Mouse (Mus musculus) neural tube, embryonic 14.5 days (tissue): ENCODE results near the gene Hrh2. TPM values are rescaled to one million over a fixed set of nuclear protein-coding genes. Genes with fewer than 3 reads are reported as not detected.

Source experiments
- ATAC-seq: fragments of 200-750 bp; cut with Nextera tagmentation; 2 replicates; pipeline ENCODE4 v1.8.0; 2017; ENCODE audit warnings: low read depth, mild to moderate bottlenecking, moderate TSS enrichment, moderate library complexity
- H3K27ac ChIP-seq: fragments of 300-500 bp; sonication (generic); 2 replicates; pipeline ENCODE4 v1.5.1; 2014; ENCODE audit warnings: low read depth, mild to moderate bottlenecking, control low read depth, low read length, moderate library complexity, mixed read lengths
- H3K27me3 ChIP-seq: fragments of 300-500 bp; sonication (generic); 2 replicates; pipeline ENCODE4 v1.6.1; 2014; ENCODE audit warnings: low read length; ENCODE audit not compliant: control insufficient read depth, insufficient read depth
- H3K36me3 ChIP-seq: fragments of 300-500 bp; sonication (generic); 2 replicates; pipeline ENCODE4 v1.6.1; 2014; ENCODE audit warnings: low read length, mixed read lengths; ENCODE audit not compliant: control insufficient read depth, insufficient read depth
- H3K4me1 ChIP-seq: fragments of 300-500 bp; sonication (generic); 2 replicates; pipeline ENCODE4 v1.6.1; 2014; ENCODE audit warnings: low read length; ENCODE audit not compliant: control insufficient read depth, insufficient read depth
- H3K4me2 ChIP-seq: fragments of 300-500 bp; sonication (generic); 2 replicates; pipeline ENCODE4 v1.6.1; 2014; ENCODE audit warnings: mild to moderate bottlenecking, low read depth, low read length, control low read depth
- H3K4me3 ChIP-seq: fragments of 300-500 bp; sonication (generic); 2 replicates; pipeline ENCODE4 v1.5.1; 2014; ENCODE audit warnings: low read depth, low read length, control low read depth, mixed read lengths
- H3K9ac ChIP-seq: fragments of 300-500 bp; sonication (generic); replicated peaks from 2 replicates; pipeline ENCODE4 v1.6.1; 2014; ENCODE audit warnings: low read depth, mild to moderate bottlenecking, control low read depth, low read length, mixed read lengths
- H3K9me3 ChIP-seq: fragments of 300-500 bp; sonication (generic); 2 replicates; pipeline ENCODE4 v1.6.1; 2016; ENCODE audit warnings: low read length; ENCODE audit not compliant: control insufficient read depth
- WGBS: fragments of 180-500 bp; shearing (Covaris S2); extraction: QIAGEN DNeasy Blood & Tissue Kit; methylation state at CpG from one replicate; pipeline ENCODE4 v1.1.7; 2014; 5-methylcytosine and 5-hydroxymethylcytosine counted together
- polyA plus RNA-seq: library from polyadenylated mRNA; unstranded; fragments of >200 nt; fragmentation: Nextera tagmentation; extraction: Ambion mirVana; gene quantifications from 2 replicates; pipeline ENCODE4 v1.2.1, GENCODE M21; 2014

Hrh2 gene
- 0.50 and 0.52 TPM in 2 replicates for polyA plus RNA-seq

GRCm38 (mm10) chr13:54192021-54192481 is at the start of gene Hrh2:
Gene Hrh2, plus strand, starts transcription at chr13:54192129.
- peak within 1 kb of the TSS; percentile 60 for H3K4me2 ChIP-seq
- H3K9me3 ChIP-seq, result no peaks in the 10 kb centered on the region
- ATAC-seq, result peak; percentile 68; the same call in 1 of the 2 replicates
- H3K4me1 ChIP-seq, result no peaks in the 10 kb centered on the region; the same call in 1 of the 2 replicates
- no peaks in the 10 kb centered on the region for H3K36me3 ChIP-seq
- H3K27me3 ChIP-seq, result no peaks in the 10 kb centered on the region
- WGBS, result 2% methylated on average over 31 of the region's 31 CpGs
- peak within 1 kb of the TSS; percentile 52 for H3K9ac ChIP-seq
- no peak within 1 kb of the TSS for H3K27ac ChIP-seq
- peak within 1 kb of the TSS; percentile 35 for H3K4me3 ChIP-seq

- no peak overlapping the region for H3K4me2 ChIP-seq
- WGBS, result 24% methylated on average over 5 of the region's 5 CpGs
Observed at GRCm38 (mm10) chr13:54143788-54144187, 48.1 kb upstream of the Hrh2 start.

DNA sequence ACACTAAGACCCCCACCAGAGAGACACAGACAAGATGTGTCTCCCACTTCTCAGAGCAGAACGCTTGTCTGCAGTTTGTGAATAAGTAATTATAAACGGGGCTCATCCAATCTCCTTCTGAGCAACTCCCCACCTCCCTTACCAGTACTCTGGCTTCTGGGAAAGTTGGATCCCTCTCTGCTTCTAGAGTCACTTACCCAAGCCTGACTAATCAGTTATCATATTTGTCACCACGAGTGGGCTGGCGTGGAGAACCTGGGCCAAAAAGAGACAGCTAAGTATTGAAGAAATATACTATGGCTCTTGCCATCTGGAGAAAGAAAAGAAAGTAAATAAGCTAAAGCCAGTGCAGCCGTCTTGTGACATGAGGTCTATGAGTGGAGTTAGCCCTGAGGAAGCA is 47.3 kb upstream of the Hrh2 start:
- WGBS, result 67% methylated on average over 5 of the region's 5 CpGs
- no peak overlapping the region for H3K27ac ChIP-seq
- no peak overlapping the region for H3K4me3 ChIP-seq
- no peaks in the 10 kb centered on the region for H3K27me3 ChIP-seq
- no peaks in the 10 kb centered on the region for H3K9me3 ChIP-seq
- H3K9ac ChIP-seq, result no peak overlapping the region
- no peak for ATAC-seq
- no peaks in the 10 kb centered on the region for H3K36me3 ChIP-seq
- no peak overlapping the region for H3K4me2 ChIP-seq
- H3K4me1 ChIP-seq, result peaks cover 6% of the 10 kb centered on the region; the same call in 1 of the 2 replicates

More at GRCm38 (mm10) chr13:54143788-54144187, 48.1 kb upstream of the Hrh2 start:
- peaks cover 6% of the 10 kb centered on the region; the same call in 1 of the 2 replicates for H3K4me1 ChIP-seq
- H3K27me3 ChIP-seq, result no peaks in the 10 kb centered on the region
- no peaks in the 10 kb centered on the region for H3K9me3 ChIP-seq
- no peak overlapping the region for H3K27ac ChIP-seq
- no peak for ATAC-seq
- no peaks in the 10 kb centered on the region for H3K36me3 ChIP-seq
- no peak overlapping the region for H3K4me3 ChIP-seq
- H3K9ac ChIP-seq, result no peak overlapping the region

- no peak overlapping the region for H3K4me2 ChIP-seq
- H3K27ac ChIP-seq, result no peak overlapping the region
- H3K4me3 ChIP-seq, result no peak overlapping the region
- H3K4me1 ChIP-seq, result peaks cover 6% of the 10 kb centered on the region; the same call in 1 of the 2 replicates
- H3K9me3 ChIP-seq, result no peaks in the 10 kb centered on the region
- H3K27me3 ChIP-seq, result no peaks in the 10 kb centered on the region
- no peaks in the 10 kb centered on the region for H3K36me3 ChIP-seq
- no peak overlapping the region for H3K9ac ChIP-seq
- 70% methylated on average over 1 of the region's 1 CpGs for WGBS
- ATAC-seq, result no peak
Observed at GRCm38 (mm10) chr13:54147328-54147727, 44.6 kb upstream of the Hrh2 start.

DNA sequence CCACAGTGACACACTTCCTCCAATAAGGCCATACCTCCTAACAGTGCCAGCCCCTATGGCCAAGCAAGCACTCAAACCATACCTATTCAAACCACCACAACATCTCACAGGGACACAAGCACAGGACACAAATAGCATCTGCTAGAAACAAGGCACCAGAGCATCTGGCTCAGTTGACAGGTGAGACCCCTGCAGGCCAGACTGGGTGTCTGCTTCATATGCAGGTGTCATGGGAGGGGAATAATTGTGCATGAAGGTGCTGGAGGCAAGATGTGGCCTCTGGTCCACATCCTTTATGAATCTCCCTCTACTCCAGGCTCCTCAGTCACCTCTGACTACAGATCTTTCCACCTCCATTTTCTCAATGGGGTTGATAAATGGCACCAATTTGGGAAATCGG is 39.5 kb upstream of the Hrh2 start:
- H3K36me3 ChIP-seq, result no peaks in the 10 kb centered on the region
- 77% methylated on average over 1 of the region's 1 CpGs for WGBS
- H3K9ac ChIP-seq, result no peak overlapping the region
- H3K4me3 ChIP-seq, result no peak overlapping the region
- H3K27ac ChIP-seq, result no peak overlapping the region
- H3K9me3 ChIP-seq, result no peaks in the 10 kb centered on the region
- ATAC-seq, result no peak
- no peaks in the 10 kb centered on the region for H3K27me3 ChIP-seq
- no peaks in the 10 kb centered on the region for H3K4me1 ChIP-seq
- H3K4me2 ChIP-seq, result no peak overlapping the region

GRCm38 (mm10) chr13:54152911-54153310 is 39.0 kb upstream of the Hrh2 start:
- H3K27me3 ChIP-seq, result no peaks in the 10 kb centered on the region
- H3K36me3 ChIP-seq, result no peaks in the 10 kb centered on the region
- H3K9ac ChIP-seq, result no peak overlapping the region
- no peaks in the 10 kb centered on the region for H3K4me1 ChIP-seq
- no peak overlapping the region for H3K27ac ChIP-seq
- ATAC-seq, result no peak
- H3K9me3 ChIP-seq, result no peaks in the 10 kb centered on the region
- H3K4me3 ChIP-seq, result no peak overlapping the region
- no peak overlapping the region for H3K4me2 ChIP-seq
- WGBS, result 51% methylated on average over 7 of the region's 7 CpGs

DNA sequence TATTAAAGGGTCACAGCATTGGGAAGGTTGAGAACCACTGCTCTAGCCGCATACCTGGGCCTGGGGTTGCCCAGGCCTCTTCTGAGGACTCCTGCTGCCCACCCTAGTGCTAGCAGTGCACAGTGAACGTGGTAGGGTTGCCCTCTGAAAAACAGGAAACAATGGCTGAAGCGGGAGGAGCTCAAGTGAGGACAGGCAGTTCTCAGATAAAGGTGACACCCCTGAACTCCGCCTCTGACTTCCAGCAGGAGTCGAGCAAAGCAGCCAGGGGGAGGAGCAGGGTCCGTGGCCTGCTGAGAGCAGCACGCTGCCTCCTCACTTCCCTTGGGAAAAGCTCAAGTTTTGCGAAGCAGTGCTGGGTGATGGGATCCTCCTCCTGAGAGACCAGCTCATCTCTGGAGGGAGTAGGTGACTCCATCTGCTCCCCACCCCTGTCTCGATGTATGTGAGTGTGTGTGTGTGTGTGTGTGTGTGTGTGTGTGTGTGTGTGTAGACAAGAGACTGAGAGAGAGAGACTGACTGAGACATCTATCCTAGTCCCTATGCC is 38.2 kb upstream of the Hrh2 start:
- Histone ChIP-seq H3K27me3 (no peaks in the 10 kb centered on the region), H3K4me3 (no peak overlapping the region), H3K9me3 (no peaks in the 10 kb centered on the region), H3K36me3 (no peaks in the 10 kb centered on the region), H3K4me1 (peaks cover under 1% of the 10 kb centered on the region; the same call in 1 of the 2 replicates), H3K27ac (no peak overlapping the region), H3K9ac (no peak overlapping the region), H3K4me2 (no peak overlapping the region)
- ATAC-seq, result no peak
- WGBS, result 18% methylated on average over 9 of the region's 9 CpGs

- peaks cover 4% of the 10 kb centered on the region; the same call in 1 of the 2 replicates for H3K4me1 ChIP-seq
Observed at GRCm38 (mm10) chr13:54155822-54156221, 36.1 kb upstream of the Hrh2 start.

DNA sequence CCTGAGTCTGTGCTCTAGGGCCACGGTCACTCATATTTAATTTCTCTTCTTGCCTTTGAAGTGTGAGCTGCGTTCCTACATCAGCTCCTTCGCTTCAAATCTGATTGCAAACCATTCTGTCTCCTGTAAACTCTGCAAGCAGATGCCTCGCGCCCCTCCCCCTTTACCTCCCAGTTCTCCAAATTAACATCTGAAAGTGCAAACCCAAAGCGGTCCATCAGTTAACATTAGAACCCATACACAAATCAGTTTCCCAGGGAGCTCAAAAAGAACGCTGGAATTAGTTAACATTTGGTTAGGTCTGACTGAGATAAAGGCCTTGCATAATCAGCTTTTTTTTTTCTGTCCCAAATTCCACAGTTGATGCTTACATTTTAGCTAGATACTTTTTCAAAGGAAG is 32.7 kb upstream of the Hrh2 start:
- Histone ChIP-seq H3K27ac (no peak overlapping the region), H3K4me2 (no peak overlapping the region), H3K36me3 (no peaks in the 10 kb centered on the region), H3K27me3 (no peaks in the 10 kb centered on the region), H3K9ac (no peak overlapping the region), H3K9me3 (no peaks in the 10 kb centered on the region), H3K4me1 (peaks cover 4% of the 10 kb centered on the region; the same call in 1 of the 2 replicates), H3K4me3 (no peak overlapping the region)
- ATAC-seq, result no peak
- WGBS, result 7% methylated on average over 7 of the region's 7 CpGs

More at GRCm38 (mm10) chr13:54155822-54156221, 36.1 kb upstream of the Hrh2 start:
- WGBS, result 89% methylated on average over 2 of the region's 2 CpGs
- Histone ChIP-seq H3K9me3 (no peaks in the 10 kb centered on the region), H3K27ac (no peak overlapping the region), H3K9ac (no peak overlapping the region), H3K4me2 (no peak overlapping the region), H3K27me3 (no peaks in the 10 kb centered on the region), H3K4me3 (no peak overlapping the region), H3K36me3 (no peaks in the 10 kb centered on the region)
- no peak for ATAC-seq
